ENCODE assay signal across 22 mouse cellular contexts in the genomic region with DNA sequence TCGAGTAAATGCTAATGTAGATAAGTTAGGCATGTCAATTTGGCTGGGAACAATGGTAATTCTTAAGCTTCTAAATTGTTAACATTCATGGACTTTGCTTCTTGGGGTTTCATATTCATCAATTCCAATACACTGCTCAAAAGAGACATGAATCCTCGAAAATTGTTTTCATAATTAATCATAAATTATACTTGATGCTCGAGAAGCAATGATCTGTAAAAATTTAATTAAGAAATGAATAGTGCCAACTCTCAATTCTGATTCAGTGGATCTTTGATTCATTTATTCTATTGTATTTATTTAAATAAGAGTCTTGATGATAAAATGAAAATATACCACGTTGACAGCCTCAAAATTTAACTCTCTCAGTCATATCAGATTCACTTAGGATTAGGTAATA.
DNase-seq lines count a peak whose midpoint lies in the region; ATAC-seq and TF ChIP-seq lines count a peak whose summit lies in the region.
"Had no signal": no experiment of that assay in that cellular context is flagged by ENCODE, and none has a peak within 500 bp of the region (broad histone marks: within the 10 kb centered on the region; RNA-seq: fewer than 3 reads in every experiment).

No protein-coding gene starts in this region.

- H3K36me3 ChIP-seq in kidney, adult 2 months (ENCODE audit: control insufficient read depth, insufficient read depth, low read length): no peaks in the 10 kb centered on the region
- H3K36me3 ChIP-seq: G1E had no signal

- no peak for TF ChIP-seq CTCF in kidney, adult 2 months (conservative IDR thresholded peaks at IDR 0.05; ENCODE audit: insufficient read depth, insufficient read length, low read depth, low read length)

- DNase-seq in Muller cell, postnatal 12 days (ENCODE audit: inconsistent ontology term): peak; percentile 97
- DNase-seq in retina, embryonic 14.5 days (ENCODE audit: low spot score): peak; percentile 50
- DNase-seq in retina, postnatal 1 day: peak; percentile 45
- no peak for DNase-seq in kidney, adult 2 months
- no peak for DNase-seq in spleen, postnatal 36 days (ENCODE audit: low spot score in 2 of 2)
- DNase-seq: adrenal gland, adult 2 months; adrenal gland, adult 8-10 months; adrenal gland, postnatal 10 days; adrenal gland, postnatal 14 days; adrenal gland, postnatal 25 days; adrenal gland, postnatal 36 days; B cell, adult 2 months; cerebellum, adult 11 months; cerebellum, adult 11-12 months; cerebellum, adult 18-20 months; cerebellum, adult 2 months had no signal

- no peak for ATAC-seq in granulocyte monocyte progenitor cell, adult 5-6 weeks (replicated peaks; ENCODE audit: poor library complexity, severe bottlenecking)
- ATAC-seq: activated CD4-positive, CD25-positive, alpha-beta regulatory T cell, adult 4 months; CD4-positive, CD25-positive, alpha-beta regulatory T cell, adult 4 months; Patski had no signal

- 70% methylated on average over 4 of the region's 4 CpGs for WGBS in kidney, adult 2 months

- no peak overlapping the region for H3K27ac ChIP-seq in kidney, adult 2 months (ENCODE audit: insufficient read depth, low read depth, low read length)

- H3K4me1 ChIP-seq in kidney, adult 2 months (ENCODE audit: control insufficient read depth, insufficient read depth, low read length): no peaks in the 10 kb centered on the region

- no peak overlapping the region for H3K4me3 ChIP-seq in kidney, adult 2 months (ENCODE audit: insufficient read depth, low read depth, low read length)

- H3K27me3 ChIP-seq in kidney, adult 2 months (replicated peaks; ENCODE audit: control insufficient read depth, insufficient read depth, low read length): no peaks in the 10 kb centered on the region
- H3K27me3 ChIP-seq: CH12.LX, Patski had no signal

- TF ChIP-seq POLR2A in kidney, adult 2 months (IDR thresholded peaks at IDR 0.05; ENCODE audit: low read depth, low read length): no peak

Comparison
In these comparisons a context has a peak if more than half of its experiments do, and no peak if none do; other contexts are left out.
1. DNase-seq: peak in Muller cell, postnatal 12 days (single experiment), retina, embryonic 14.5 days (single experiment) and retina, postnatal 1 day (single experiment); none in kidney, adult 2 months (single experiment) and spleen, postnatal 36 days (0 of 2).